Mouse (Mus musculus): ENCODE measurements at regions not wholly inside any gene's neighbourhood (a gene's known extent, or its start where the extent isn't known, plus 50 kb on each side); places are given as distances from the start of the nearest gene placed in this dataset.

DNA sequence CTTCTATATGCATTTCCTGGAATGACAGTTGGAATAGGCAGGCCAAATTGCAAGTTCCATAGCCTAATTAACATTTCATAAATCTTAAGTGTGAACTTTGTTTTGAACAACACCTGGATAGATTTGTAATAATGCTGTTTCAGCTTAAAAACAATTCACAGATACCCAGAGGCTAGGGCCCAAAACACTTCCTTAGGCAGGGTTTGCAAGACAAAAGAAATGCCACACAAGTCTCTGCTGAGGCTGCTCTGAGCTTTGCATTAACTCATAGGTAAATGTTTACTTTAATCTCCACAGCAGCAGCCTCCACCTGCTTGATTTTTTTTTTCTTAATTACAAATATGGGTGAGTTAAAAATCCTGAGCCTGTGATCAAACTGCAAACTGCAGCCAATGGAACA, 118.4 kb downstream of the Gnat3 start:
- DNase-seq = no peak

DNA sequence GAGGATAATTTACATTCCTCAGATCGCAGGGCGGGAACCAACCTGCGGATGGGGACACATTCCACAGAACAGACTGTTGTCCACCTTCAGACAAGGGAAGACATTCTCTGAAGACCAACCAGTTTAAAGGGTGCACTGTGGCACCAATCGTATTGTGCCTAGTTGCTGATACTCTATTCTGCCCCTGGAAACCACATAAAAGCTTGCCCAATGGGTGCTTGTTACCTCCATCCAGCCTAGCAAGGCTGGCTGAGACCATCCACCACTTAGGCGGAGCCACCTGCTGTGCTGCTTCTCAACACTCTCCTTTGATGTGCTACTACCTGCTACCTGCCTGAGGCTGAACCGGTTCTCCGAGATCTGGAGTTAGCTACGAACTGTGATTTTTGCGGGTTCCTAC, 119.9 kb downstream of the Gnat3 start:
- no peak for DNase-seq

GRCm38 (mm10) chr5:18083789-18084188, 121.4 kb downstream of the Gnat3 start:
- DNase-seq = no peak

DNA sequence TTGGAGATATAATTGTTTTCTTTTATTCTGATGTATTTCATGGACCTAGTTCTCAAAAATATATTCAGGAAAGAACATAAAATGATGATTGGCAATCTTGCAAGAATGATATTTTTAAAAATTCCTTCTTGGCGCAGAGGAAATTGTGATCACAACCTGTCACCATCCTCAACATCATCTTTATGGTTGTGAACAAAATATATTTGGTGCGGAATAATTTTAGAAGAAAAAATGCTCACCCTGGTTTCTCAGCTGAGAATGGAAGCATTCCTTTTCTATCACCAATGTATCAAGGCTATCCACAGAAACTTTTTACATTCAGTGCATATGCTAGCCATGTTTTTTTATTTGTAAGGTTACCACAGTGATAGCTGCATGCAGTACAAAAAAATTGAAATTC, 123.1 kb downstream of the Gnat3 start:
- no peak for DNase-seq

DNA sequence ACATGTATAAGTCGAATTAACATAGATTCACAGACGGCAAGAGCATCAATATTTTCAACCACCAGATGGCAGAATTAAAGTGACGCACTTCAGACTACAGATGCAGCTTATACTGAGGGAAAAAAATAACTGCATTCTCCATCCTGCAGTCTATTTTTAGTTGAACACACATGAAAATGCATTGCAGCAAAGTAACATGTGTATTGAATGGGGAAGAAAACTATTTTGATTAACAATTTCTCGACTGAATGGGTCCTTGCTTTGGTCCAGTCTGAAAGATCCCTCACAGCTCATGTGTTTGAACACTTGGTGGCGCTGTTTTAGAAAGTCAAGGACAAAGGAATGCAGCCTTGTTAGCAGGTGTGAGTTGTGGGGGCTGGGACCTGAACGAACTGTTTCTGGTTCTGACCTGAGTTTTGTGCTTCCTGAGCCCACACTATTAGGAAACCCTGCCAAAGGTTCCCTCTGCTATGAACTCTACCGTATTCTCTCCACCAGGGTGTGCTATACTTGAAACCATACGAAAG, 125.6 kb downstream of the Gnat3 start:
- DNase-seq = peak; percentile 27 to 56

DNA sequence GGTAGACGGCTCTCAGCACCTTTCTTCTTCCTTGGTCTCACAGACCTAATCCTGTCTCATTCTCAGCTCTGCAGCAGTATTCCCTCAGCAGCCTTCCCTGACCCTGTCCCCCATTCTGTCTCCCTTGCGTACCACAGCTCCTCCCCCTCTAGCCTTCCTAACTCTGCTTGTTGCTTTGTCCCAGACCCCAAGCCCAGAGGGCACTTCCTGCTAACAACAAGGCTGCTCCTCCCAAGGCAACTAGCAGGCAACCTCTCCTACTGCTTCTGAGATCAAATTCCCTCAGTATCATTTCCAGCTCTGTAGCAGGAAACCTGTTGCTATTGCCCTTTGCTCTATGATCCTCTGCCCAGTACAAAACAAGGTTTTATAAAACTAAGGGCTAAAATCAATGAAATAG, 127.6 kb downstream of the Gnat3 start:
- no peak for DNase-seq

- no peak for DNase-seq
Observed at GRCm38 (mm10) chr5:18114905-18115689, 152.7 kb downstream of the Gnat3 start.

- no peak for DNase-seq
Observed at GRCm38 (mm10) chr5:18135794-18136678, 173.7 kb downstream of the Gnat3 start.

DNA sequence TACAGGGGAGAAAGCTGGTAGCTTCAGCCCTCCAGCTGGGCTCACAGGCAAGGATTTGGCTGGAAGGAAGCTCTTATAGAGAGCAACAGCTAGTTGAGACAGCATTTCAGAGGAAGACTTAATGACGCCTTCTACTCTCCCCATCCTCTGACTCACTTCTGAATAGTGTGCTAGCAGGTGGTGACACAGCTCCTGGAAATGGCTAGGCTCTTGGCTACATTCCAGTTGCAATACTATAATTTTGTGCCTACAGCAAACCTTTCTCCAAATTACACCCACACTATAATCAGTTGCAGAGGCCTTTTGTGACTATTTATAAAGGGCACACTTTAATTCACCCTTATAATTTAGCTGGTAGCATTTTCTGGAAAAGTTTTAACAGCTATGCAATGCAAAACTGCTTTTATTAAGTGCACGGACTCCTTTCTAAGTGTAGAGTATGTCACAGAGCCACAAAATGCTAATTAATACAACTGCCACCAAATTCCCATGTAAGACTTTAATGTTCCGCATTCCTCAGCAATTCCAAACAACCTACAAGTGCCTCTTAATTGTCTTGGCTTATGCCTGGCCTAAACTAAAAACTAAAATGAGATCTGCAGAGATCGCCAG, 175.2 kb downstream of the Gnat3 start:
- DNase-seq = no peak

DNA sequence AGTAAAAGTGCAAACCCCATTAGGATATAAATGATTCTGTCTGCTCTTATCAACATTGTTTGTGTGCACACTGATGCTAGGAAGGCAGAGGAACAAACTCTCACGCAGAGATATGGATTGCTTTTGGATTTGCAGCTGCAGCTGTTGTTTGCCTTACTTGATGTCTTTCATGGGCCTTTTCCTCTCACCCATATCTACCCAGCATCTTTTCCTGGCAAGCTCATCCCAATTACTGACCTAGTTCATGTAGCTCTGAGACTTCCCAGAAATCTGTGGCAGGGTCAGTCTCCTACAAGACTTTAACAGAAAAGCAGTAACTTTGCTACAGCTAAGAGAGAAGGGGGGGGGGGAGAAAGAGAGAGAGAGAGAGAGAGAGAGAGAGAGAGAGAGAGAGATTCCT, 189.9 kb downstream of the Gnat3 start:
- no peak for DNase-seq

- no peak for DNase-seq
Observed at GRCm38 (mm10) chr5:18153703-18154102, 191.4 kb downstream of the Gnat3 start.

GRCm38 (mm10) chr5:18163515-18163914, 196.6 kb downstream of the Gnai1 start:
- DNase-seq = no peak

GRCm38 (mm10) chr5:18177810-18178209, 182.3 kb downstream of the Gnai1 start:
- no peak for DNase-seq

DNA sequence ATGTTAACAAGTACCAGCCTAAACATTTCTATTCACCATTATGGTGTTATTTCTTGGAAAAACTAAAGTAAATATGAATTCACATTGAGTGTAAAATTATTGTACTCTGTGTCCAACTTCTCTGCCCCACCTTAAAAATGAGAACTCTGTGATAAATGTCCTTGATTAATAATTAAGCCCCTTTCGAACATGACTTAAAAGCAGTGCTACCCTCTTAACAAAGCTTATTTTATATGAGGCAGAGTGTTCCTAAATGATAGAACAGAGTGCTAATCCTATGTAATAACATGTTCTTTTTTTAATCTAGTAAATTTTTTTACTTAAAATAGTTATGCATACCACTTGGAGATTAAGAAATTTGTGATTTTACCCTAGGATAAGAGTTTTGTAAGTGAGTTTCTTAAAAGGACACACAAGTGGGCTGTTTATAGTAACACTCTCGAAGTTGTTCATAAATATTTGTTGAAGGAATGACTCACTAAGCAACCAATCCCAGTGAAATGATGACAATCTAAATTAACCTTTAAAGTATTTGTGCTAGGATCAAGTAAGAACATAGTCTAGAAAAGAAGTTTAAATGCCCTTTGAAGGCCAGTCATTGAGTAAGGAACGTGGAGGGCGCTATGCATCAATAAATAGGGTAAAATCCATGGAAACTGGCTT, 148.6 kb downstream of the Gnai1 start:
- DNase-seq = no peak

Data from lung, postnatal 4 days (tissue).